Mouse (Mus musculus) kidney, postnatal 14 days (tissue): ENCODE measurements at regions not wholly inside any gene's neighbourhood (a gene's known extent, or its start where the extent isn't known, plus 50 kb on each side); places are given as distances from the start of the nearest gene placed in this dataset.
"Not testable (repeated sequence)": the region's sequence is repeated elsewhere in the genome, so short reads cannot be mapped to it uniquely, and the experiment has no call there.

Experiments
- DNase-seq: peaks from one replicate; pipeline ENCODE4 v3.0.0; 2022; ENCODE audit warnings: mixed read lengths

GRCm38 (mm10) chr6:50823220-50823910 lies 169.1 kb upstream of the Npvf start:
- DNase-seq: no peak

- no peak for DNase-seq
Observed at GRCm38 (mm10) chr6:50824466-50824865, 170.2 kb upstream of the Npvf start.

GRCm38 (mm10) chr6:50831725-50832124 lies 177.5 kb upstream of the Npvf start:
- DNase-seq: no peak

- DNase-seq: no peak
Observed at GRCm38 (mm10) chr6:50835997-50836625, 181.9 kb upstream of the Npvf start.

GRCm38 (mm10) chr6:50840826-50841225 lies 186.6 kb upstream of the Npvf start:
- no peak for DNase-seq

GRCm38 (mm10) chr6:50845246-50845645 lies 191.0 kb upstream of the Npvf start:
- not testable (repeated sequence) for DNase-seq

GRCm38 (mm10) chr6:50846740-50847516 lies 192.7 kb upstream of the Npvf start:
- DNase-seq: no peak

GRCm38 (mm10) chr6:50847548-50847947 lies 193.3 kb upstream of the Npvf start:
- no peak for DNase-seq

- DNase-seq: no peak
Observed at GRCm38 (mm10) chr6:50859162-50859561, 204.9 kb upstream of the Npvf start.

GRCm38 (mm10) chr6:50877991-50878390 lies 223.8 kb upstream of the Npvf start:
- DNase-seq: no peak

GRCm38 (mm10) chr6:50882298-50882697 lies 228.1 kb upstream of the Npvf start:
- no peak for DNase-seq

- no peak for DNase-seq
Observed at GRCm38 (mm10) chr6:50882759-50883158, 228.5 kb upstream of the Npvf start.

- DNase-seq: no peak
Observed at GRCm38 (mm10) chr6:50885031-50885430, 230.8 kb upstream of the Npvf start.

- no peak for DNase-seq
Observed at GRCm38 (mm10) chr6:50885771-50886360, 231.6 kb upstream of the Npvf start.

GRCm38 (mm10) chr6:50890370-50891204 lies 236.3 kb upstream of the Npvf start:
- DNase-seq: peak; percentile 19

GRCm38 (mm10) chr6:50891205-50891526 lies 236.9 kb upstream of the Npvf start:
- no peak for DNase-seq

GRCm38 (mm10) chr6:50898792-50899191 lies 244.6 kb upstream of the Npvf start:
- DNase-seq: no peak

GRCm38 (mm10) chr6:50915166-50916030 lies 261.2 kb upstream of the Npvf start:
- no peak for DNase-seq

- DNase-seq: no peak
Observed at GRCm38 (mm10) chr6:50918248-50918647, 264.0 kb upstream of the Npvf start.

- no peak for DNase-seq
Observed at GRCm38 (mm10) chr6:50922235-50922634, 268.0 kb upstream of the Npvf start.

- DNase-seq: no peak
Observed at GRCm38 (mm10) chr6:50924571-50924970, 270.3 kb upstream of the Npvf start.

GRCm38 (mm10) chr6:50924998-50925397 lies 270.8 kb upstream of the Npvf start:
- DNase-seq: no peak
